Mouse (Mus musculus): Measurements from ENCODE around the gene Insc.

DNA sequence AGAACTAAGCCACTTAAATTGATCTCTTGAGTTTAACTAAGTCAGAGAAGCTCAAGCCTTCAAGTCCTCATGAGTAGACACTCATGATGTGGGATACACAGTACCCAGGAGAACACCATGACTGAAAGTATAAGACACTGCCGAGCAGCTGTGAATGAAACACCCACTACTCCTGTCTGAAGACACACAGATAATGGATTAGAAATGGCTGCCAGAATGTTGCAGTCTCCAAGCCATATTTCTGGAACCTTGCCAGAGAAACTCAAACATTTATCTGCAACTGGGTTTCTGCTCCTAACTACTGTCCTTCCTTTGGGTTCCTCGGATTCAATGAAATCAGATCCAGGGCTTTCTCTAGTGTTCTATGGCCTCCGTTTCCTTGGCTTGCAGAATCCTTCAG, 23.0 kb downstream of the Insc start:
- TF ChIP-seq CTCF (IDR thresholded peaks at IDR 0.05; ENCODE audit: borderline replicate concordance, extremely low read depth, insufficient read depth, insufficient read length) (no peak), POLR2A (IDR thresholded peaks at IDR 0.05; ENCODE audit: borderline replicate concordance, extremely low read depth, insufficient read depth, insufficient read length, poor library complexity, severe bottlenecking) (no peak)

All from brain, embryonic 14.5 days (tissue).